Mouse (Mus musculus) midbrain, postnatal 0 days (tissue): Measurements from ENCODE around the gene Fancd2. TPM values are rescaled to one million over a fixed set of nuclear protein-coding genes. Genes with fewer than 3 reads are reported as not detected.

Experiments used
- ATAC-seq: fragments of 200-750 bp; cut with Nextera tagmentation; 2 replicates; pipeline ENCODE4 v1.8.0; 2017; ENCODE audit warnings: moderate number of reproducible peaks, mild to moderate bottlenecking, moderate TSS enrichment, moderate library complexity; ENCODE audit not compliant: low FRiP score
- DNase-seq: peaks from one replicate; pipeline ENCODE4 v3.0.0-alpha.2; 2015; ENCODE audit warnings: low spot score
- H3K27ac ChIP-seq: fragments of 300-500 bp; sonication (generic); 2 replicates; pipeline ENCODE4 v1.5.1; 2014; ENCODE audit warnings: low read depth, mild to moderate bottlenecking, low read length, mixed read lengths
- H3K27me3 ChIP-seq: fragments of 300-500 bp; sonication (generic); 2 replicates; pipeline ENCODE4 v1.6.1; 2014; ENCODE audit warnings: low read length, control low read depth, mixed read lengths; ENCODE audit not compliant: insufficient read depth
- H3K36me3 ChIP-seq: fragments of 300-500 bp; sonication (generic); 2 replicates; pipeline ENCODE4 v1.6.1; 2014; ENCODE audit warnings: low read length, control low read depth, mixed read lengths; ENCODE audit not compliant: insufficient read depth
- H3K4me1 ChIP-seq: fragments of 300-500 bp; sonication (generic); 2 replicates; pipeline ENCODE4 v1.6.1; 2014; ENCODE audit warnings: mild to moderate bottlenecking, control low read depth, antibody characterized with exemption, low read length, mixed read lengths; ENCODE audit not compliant: insufficient read depth
- H3K4me2 ChIP-seq: fragments of 300-500 bp; sonication (generic); 2 replicates; pipeline ENCODE4 v1.6.1; 2014; ENCODE audit warnings: low read depth, mild to moderate bottlenecking, low read length, mixed read lengths; ENCODE audit not compliant: poor library complexity, severe bottlenecking
- H3K4me3 ChIP-seq: fragments of 300-500 bp; sonication (generic); 2 replicates; pipeline ENCODE4 v1.5.1; 2014; ENCODE audit warnings: low read depth, mild to moderate bottlenecking, low read length, moderate library complexity
- H3K9ac ChIP-seq: fragments of 300-500 bp; sonication (generic); replicated peaks from 2 replicates; pipeline ENCODE4 v1.6.1; 2014; ENCODE audit warnings: mild to moderate bottlenecking, low read length, moderate library complexity, mixed read lengths; ENCODE audit not compliant: poor library complexity, severe bottlenecking
- H3K9me3 ChIP-seq: fragments of 300-500 bp; sonication (generic); 2 replicates; pipeline ENCODE4 v1.6.1; 2016; ENCODE audit warnings: low read length, control low read depth
- CTCF ChIP-seq: IDR thresholded peaks from 2 replicates; pipeline ENCODE4 v1.5.1; 2016; ENCODE audit warnings: antibody characterized with exemption, mild to moderate bottlenecking
- WGBS: fragments of 180-500 bp; shearing (Covaris S2); extraction: QIAGEN DNeasy Blood & Tissue Kit; methylation state at CpG from one replicate; pipeline ENCODE4 v1.1.7; 2014; 5-methylcytosine and 5-hydroxymethylcytosine counted together
- polyA plus RNA-seq: library from polyadenylated mRNA; unstranded; fragments of >200 nt; fragmentation: Nextera tagmentation; extraction: Ambion mirVana; gene quantifications from 2 replicates; pipeline ENCODE4 v1.2.1, GENCODE M21; 2015
- total RNA-seq: library from RNA; depleted of rRNA; stranded (reverse); fragments of >200 nt; gene quantifications from 2 replicates; pipeline ENCODE4 v1.2.3, GENCODE M21; 2014

The Fancd2 gene
- total and polyA plus RNA-seq, 2 experiments from 2014 or later, result 1.2 to 3.4 TPM

- H3K36me3 ChIP-seq, result peaks cover 7% of the 10 kb centered on the region; the same call in 1 of the 2 replicates
- H3K4me3 ChIP-seq, result peak within 1 kb of the TSS; percentile 67
- no peaks in the 10 kb centered on the region for H3K9me3 ChIP-seq
- no peaks in the 10 kb centered on the region for H3K4me1 ChIP-seq
- ATAC-seq (peak; percentile 88), DNase-seq (peak; percentile 81)
- TF ChIP-seq CTCF, result no peak
- WGBS, result 2% methylated on average over 32 of the region's 32 CpGs
- peak within 1 kb of the TSS; percentile 74 for H3K4me2 ChIP-seq
- H3K27ac ChIP-seq, result peak within 1 kb of the TSS; percentile 27; the same call in 1 of the 2 replicates
- H3K9ac ChIP-seq, result peak within 1 kb of the TSS; percentile 85
- no peaks in the 10 kb centered on the region for H3K27me3 ChIP-seq
Measured at GRCm38 (mm10) chr6:113501388-113502084, 29.9 kb upstream of the Fancd2 start, which contains the start of gene Prrt3. Gene Prrt3, minus strand, starts transcription at chr6:113501931.

GRCm38 (mm10) chr6:113502801-113503200 lies 28.7 kb upstream of the Fancd2 start:
- TF ChIP-seq CTCF, result no peak
- 0 out of 2 replicates have a peak, but pooled peaks cover under 1% of the 10 kb centered on the region for H3K36me3 ChIP-seq
- ATAC-seq (no peak), DNase-seq (no peak)
- H3K4me3 ChIP-seq, result no peak overlapping the region
- WGBS, result 52% methylated on average over 2 of the region's 2 CpGs
- no peak overlapping the region for H3K4me2 ChIP-seq
- no peaks in the 10 kb centered on the region for H3K4me1 ChIP-seq
- no peak overlapping the region for H3K27ac ChIP-seq
- no peaks in the 10 kb centered on the region for H3K27me3 ChIP-seq
- no peaks in the 10 kb centered on the region for H3K9me3 ChIP-seq
- H3K9ac ChIP-seq, result no peak overlapping the region

- no peak for ATAC-seq
- H3K4me3 ChIP-seq, result no peak overlapping the region
- H3K4me1 ChIP-seq, result no peaks in the 10 kb centered on the region
- no peaks in the 10 kb centered on the region for H3K36me3 ChIP-seq
- H3K9ac ChIP-seq, result no peak overlapping the region
- H3K27ac ChIP-seq, result no peak overlapping the region
- DNase-seq, result no peak
- WGBS, result 74% methylated on average over 1 of the region's 1 CpGs
- TF ChIP-seq CTCF, result no peak
- H3K27me3 ChIP-seq, result no peaks in the 10 kb centered on the region
- no peak overlapping the region for H3K4me2 ChIP-seq
- no peaks in the 10 kb centered on the region for H3K9me3 ChIP-seq
Measured at GRCm38 (mm10) chr6:113505689-113506088, 25.8 kb upstream of the Fancd2 start.

GRCm38 (mm10) chr6:113507130-113507529 lies 24.4 kb upstream of the Fancd2 start:
- Histone ChIP-seq H3K27ac (no peak overlapping the region), H3K9me3 (no peaks in the 10 kb centered on the region), H3K9ac (no peak overlapping the region), H3K27me3 (no peaks in the 10 kb centered on the region), H3K36me3 (no peaks in the 10 kb centered on the region), H3K4me2 (no peak overlapping the region), H3K4me3 (no peak overlapping the region), H3K4me1 (no peaks in the 10 kb centered on the region)
- no peak for DNase-seq
- ATAC-seq, result no peak
- TF ChIP-seq CTCF, result no peak

GRCm38 (mm10) chr6:113508272-113508946 lies 23.1 kb upstream of the Fancd2 start:
- no peak overlapping the region for H3K4me2 ChIP-seq
- no peak overlapping the region for H3K27ac ChIP-seq
- peaks cover 6% of the 10 kb centered on the region; the same call in 1 of the 2 replicates for H3K36me3 ChIP-seq
- no peaks in the 10 kb centered on the region for H3K27me3 ChIP-seq
- TF ChIP-seq CTCF, result no peak
- H3K9ac ChIP-seq, result no peak overlapping the region
- H3K4me3 ChIP-seq, result no peak overlapping the region
- peak; percentile 45 for DNase-seq
- no peaks in the 10 kb centered on the region for H3K4me1 ChIP-seq
- no peak for ATAC-seq
- 56% methylated on average over 7 of the region's 7 CpGs for WGBS
- H3K9me3 ChIP-seq, result no peaks in the 10 kb centered on the region

- Histone ChIP-seq H3K4me2 (no peak overlapping the region), H3K27ac (no peak overlapping the region), H3K4me3 (no peak overlapping the region), H3K4me1 (no peaks in the 10 kb centered on the region), H3K27me3 (no peaks in the 10 kb centered on the region), H3K9me3 (no peaks in the 10 kb centered on the region), H3K9ac (no peak overlapping the region), H3K36me3 (peaks cover 11% of the 10 kb centered on the region)
- DNase-seq (peak; percentile 53), ATAC-seq (0 out of 2 replicates have a peak, but pooled peaks have one; percentile 27)
- no peak for TF ChIP-seq CTCF
- 50% methylated on average over 5 of the region's 5 CpGs for WGBS
Measured at GRCm38 (mm10) chr6:113508947-113509280, 22.6 kb upstream of the Fancd2 start.
